9 mouse cellular contexts compared by ENCODE assay signal in genomic region chr7:131644051-131644450, GRCm38 (mm10).
DNase-seq lines count a peak whose midpoint lies in the region; ATAC-seq lines count a peak whose summit lies in the region.
"Had no signal": no experiment of that assay in that cellular context is flagged by ENCODE, and none has a peak within 500 bp of the region (broad histone marks: within the 10 kb centered on the region; RNA-seq: fewer than 3 reads in every experiment).

No protein-coding gene starts in this region.

- H3K9me3 ChIP-seq in kidney, embryonic 14.5 days (ENCODE audit: control insufficient read depth, low read length) = no peaks in the 10 kb centered on the region
- no peaks in the 10 kb centered on the region for H3K9me3 ChIP-seq in forebrain, embryonic 10.5 days
- no peaks in the 10 kb centered on the region for H3K9me3 ChIP-seq in limb, embryonic 10.5 days (replicated peaks)
- H3K9me3 ChIP-seq in neural tube, embryonic 14.5 days (ENCODE audit: control insufficient read depth, low read length) = no peaks in the 10 kb centered on the region

- ATAC-seq in kidney, embryonic 14.5 days (ENCODE audit: low FRiP score, low TSS enrichment) = no peak
- no peak for ATAC-seq in neural tube, embryonic 14.5 days (ENCODE audit: low read depth)
- ATAC-seq in frontal cortex, adult (ENCODE audit: low TSS enrichment) = no peak

- no peak for DNase-seq in kidney, postnatal 4 days
- peak; percentile 31 for DNase-seq in forebrain, embryonic 10.5 days (ENCODE audit: extremely low spot score, low spot score)
- no peak for DNase-seq in limb, embryonic 10.5 days (ENCODE audit: low spot score)
- DNase-seq in left cerebral cortex, postnatal 4 days = no peak
- DNase-seq in spleen, adult 18-20 months = no peak

- peak overlapping the region; percentile 18; the same call in 1 of the 2 replicates for H3K4me3 ChIP-seq in kidney, embryonic 14.5 days (ENCODE audit: low read length)
- peak overlapping the region; percentile 31 for H3K4me3 ChIP-seq in forebrain, embryonic 10.5 days
- H3K4me3 ChIP-seq in limb, embryonic 10.5 days = peak overlapping the region; percentile 36
- no peak overlapping the region for H3K4me3 ChIP-seq in neural tube, embryonic 14.5 days (ENCODE audit: low read depth, low read length)

- H3K4me2 ChIP-seq in kidney, embryonic 14.5 days (replicated peaks; ENCODE audit: low read depth, low read length) = peak overlapping the region; percentile 32
- peak overlapping the region; percentile 11; the same call in 1 of the 2 replicates for H3K4me2 ChIP-seq in neural tube, embryonic 14.5 days (ENCODE audit: low read depth, low read length)

- H3K36me3 ChIP-seq in kidney, embryonic 14.5 days (ENCODE audit: control insufficient read depth, insufficient read depth, low read length) = no peaks in the 10 kb centered on the region
- H3K36me3 ChIP-seq in forebrain, embryonic 10.5 days (replicated peaks) = no peaks in the 10 kb centered on the region
- no peaks in the 10 kb centered on the region for H3K36me3 ChIP-seq in limb, embryonic 10.5 days
- H3K36me3 ChIP-seq in neural tube, embryonic 14.5 days (ENCODE audit: control insufficient read depth, insufficient read depth, low read length) = no peaks in the 10 kb centered on the region

- under 1% methylated on average over 16 of the region's 16 CpGs for WGBS in kidney, embryonic 14.5 days
- WGBS in forebrain, embryonic 10.5 days = under 1% methylated on average over 16 of the region's 16 CpGs
- WGBS in limb, embryonic 10.5 days = under 1% methylated on average over 16 of the region's 16 CpGs
- WGBS in neural tube, embryonic 14.5 days = 1% methylated on average over 16 of the region's 16 CpGs

- intact Hi-C loops in left cerebral cortex, postnatal 4 days (cut with DNase I) = no loop called here

- H3K9ac ChIP-seq in kidney, embryonic 14.5 days (ENCODE audit: low read depth, low read length) = no peak overlapping the region
- no peak overlapping the region for H3K9ac ChIP-seq in neural tube, embryonic 14.5 days (replicated peaks; ENCODE audit: low read depth, low read length)

- peaks cover 52% of the 10 kb centered on the region for H3K27me3 ChIP-seq in kidney, embryonic 14.5 days (ENCODE audit: control insufficient read depth, insufficient read depth, low read length)
- peaks cover 100% of the 10 kb centered on the region for H3K27me3 ChIP-seq in forebrain, embryonic 10.5 days (ENCODE audit: poor library complexity, severe bottlenecking)
- H3K27me3 ChIP-seq in limb, embryonic 10.5 days (ENCODE audit: low read depth, poor library complexity, severe bottlenecking) = peaks cover 83% of the 10 kb centered on the region
- H3K27me3 ChIP-seq in neural tube, embryonic 14.5 days (ENCODE audit: control insufficient read depth, insufficient read depth, low read length) = peaks cover 17% of the 10 kb centered on the region

- peaks cover 4% of the 10 kb centered on the region for H3K4me1 ChIP-seq in kidney, embryonic 14.5 days (ENCODE audit: control insufficient read depth, insufficient read depth, low read length)
- peaks cover 53% of the 10 kb centered on the region for H3K4me1 ChIP-seq in forebrain, embryonic 10.5 days
- peaks cover 47% of the 10 kb centered on the region for H3K4me1 ChIP-seq in limb, embryonic 10.5 days
- peaks cover 3% of the 10 kb centered on the region; the same call in 1 of the 2 replicates for H3K4me1 ChIP-seq in neural tube, embryonic 14.5 days (ENCODE audit: control insufficient read depth, insufficient read depth, low read length)

- no peak overlapping the region for H3K27ac ChIP-seq in kidney, embryonic 14.5 days (ENCODE audit: low read depth, low read length)
- no peak overlapping the region for H3K27ac ChIP-seq in forebrain, embryonic 10.5 days
- no peak overlapping the region for H3K27ac ChIP-seq in limb, embryonic 10.5 days
- no peak overlapping the region for H3K27ac ChIP-seq in neural tube, embryonic 14.5 days (ENCODE audit: low read depth, low read length)
- H3K27ac ChIP-seq: macrophage had no signal
